Mouse (Mus musculus): ENCODE measurements around the gene Pik3cd. TPM values are rescaled to one million over a fixed set of nuclear protein-coding genes. Genes with fewer than 3 reads are reported as not detected.

Gene Pik3cd
- polyA plus RNA-seq, 1 experiment from 2014 or later, result 17.1 TPM

- Histone ChIP-seq H3K27me3 (no peaks in the 10 kb centered on the region), H3K9me3 (no peaks in the 10 kb centered on the region), H3K9ac (peak overlapping the region; percentile 63; the same call in 1 of the 2 replicates), H3K36me3 (peaks cover 16% of the 10 kb centered on the region), H3K4me2 (peak overlapping the region; percentile 99), H3K4me1 (replicated peaks) (peaks cover 71% of the 10 kb centered on the region), H3K27ac (peak overlapping the region; percentile 85), H3K4me3 (0 out of 2 replicates have a peak overlapping the region, but pooled peaks have one; percentile 12)
- ATAC-seq (ENCODE audit: low FRiP score), result no peak
- 79% methylated on average over 10 of the region's 10 CpGs for WGBS
These were observed 32.5 kb upstream of the Pik3cd start for GRCm38 (mm10) chr4:149734730-149735475.

DNA sequence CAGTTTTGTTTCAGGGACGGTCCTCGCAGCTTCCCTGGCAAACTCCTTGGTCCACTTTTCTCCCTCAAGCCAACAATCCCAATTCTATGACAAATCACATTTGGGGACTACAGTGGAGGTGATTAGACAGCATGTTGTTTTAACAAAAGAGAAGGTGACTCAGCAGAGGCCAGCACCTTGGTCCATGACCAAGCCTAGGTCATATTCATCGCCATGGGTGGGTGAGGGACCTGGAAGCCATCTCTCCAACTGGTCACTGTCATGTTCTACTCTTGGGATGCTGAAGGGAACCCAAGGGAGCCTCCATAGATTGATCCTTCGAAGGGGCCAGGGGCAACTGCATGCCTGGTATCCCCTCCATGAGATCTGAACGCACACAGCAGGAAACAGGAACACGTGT lies 31.9 kb upstream of the Pik3cd start:
- Histone ChIP-seq H3K4me2 (peak overlapping the region; percentile 99), H3K27ac (peak overlapping the region; percentile 85), H3K9me3 (no peaks in the 10 kb centered on the region), H3K9ac (peak overlapping the region; percentile 30), H3K4me1 (replicated peaks) (peaks cover 71% of the 10 kb centered on the region), H3K27me3 (no peaks in the 10 kb centered on the region), H3K36me3 (peaks cover 22% of the 10 kb centered on the region), H3K4me3 (0 out of 2 replicates have a peak overlapping the region, but pooled peaks have one; percentile 14)
- no peak for ATAC-seq (ENCODE audit: low FRiP score)
- 91% methylated on average over 6 of the region's 6 CpGs for WGBS

- H3K9ac ChIP-seq, result peak overlapping the region; percentile 30
- H3K9me3 ChIP-seq, result no peaks in the 10 kb centered on the region
- peak overlapping the region; percentile 14; the same call in 1 of the 2 replicates for H3K4me3 ChIP-seq
- H3K4me2 ChIP-seq, result peak overlapping the region; percentile 99
- peak overlapping the region; percentile 85 for H3K27ac ChIP-seq
- 25% methylated on average over 6 of the region's 6 CpGs for WGBS
- H3K36me3 ChIP-seq, result peaks cover 27% of the 10 kb centered on the region
- peaks cover 71% of the 10 kb centered on the region for H3K4me1 ChIP-seq (replicated peaks)
- no peaks in the 10 kb centered on the region for H3K27me3 ChIP-seq
- ATAC-seq (ENCODE audit: low FRiP score), result no peak
These were observed 31.4 kb upstream of the Pik3cd start for GRCm38 (mm10) chr4:149733748-149734147.

DNA sequence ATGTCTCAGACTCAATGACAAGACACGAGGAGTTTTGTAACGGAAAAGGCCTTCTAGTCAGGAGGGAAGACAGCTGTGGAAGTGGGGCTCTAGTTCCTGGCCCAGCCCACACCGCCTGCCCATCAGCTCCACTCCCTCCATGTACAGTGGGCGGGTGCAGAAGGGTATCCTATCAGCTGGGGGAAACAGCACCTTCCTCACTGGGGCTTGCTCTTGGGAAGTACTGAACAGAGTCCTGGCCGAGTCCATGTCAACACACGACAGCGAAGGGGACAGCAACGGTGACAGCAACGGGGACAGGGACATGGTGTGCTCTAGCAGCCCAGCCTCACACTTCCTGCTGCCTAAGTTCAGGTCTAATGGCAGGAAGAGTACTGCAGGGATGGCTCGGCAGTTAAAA lies 30.4 kb upstream of the Pik3cd start:
- peaks cover 35% of the 10 kb centered on the region for H3K36me3 ChIP-seq
- peak overlapping the region; percentile 85 for H3K27ac ChIP-seq
- peaks cover 67% of the 10 kb centered on the region for H3K4me1 ChIP-seq (replicated peaks)
- ATAC-seq (ENCODE audit: low FRiP score), result no peak
- WGBS, result 82% methylated on average over 10 of the region's 10 CpGs
- no peak overlapping the region for H3K4me3 ChIP-seq
- no peaks in the 10 kb centered on the region for H3K27me3 ChIP-seq
- no peaks in the 10 kb centered on the region for H3K9me3 ChIP-seq
- H3K9ac ChIP-seq, result 0 out of 2 replicates have a peak overlapping the region, but pooled peaks have one; percentile 30
- peak overlapping the region; percentile 99; the same call in 1 of the 2 replicates for H3K4me2 ChIP-seq

- Histone ChIP-seq H3K36me3 (peaks cover 40% of the 10 kb centered on the region), H3K27me3 (no peaks in the 10 kb centered on the region), H3K4me2 (no peak overlapping the region), H3K9me3 (no peaks in the 10 kb centered on the region), H3K4me3 (no peak overlapping the region), H3K27ac (peak overlapping the region; percentile 85), H3K9ac (0 out of 2 replicates have a peak overlapping the region, but pooled peaks have one; percentile 30), H3K4me1 (replicated peaks) (peaks cover 66% of the 10 kb centered on the region)
- 82% methylated on average over 3 of the region's 3 CpGs for WGBS
- no peak for ATAC-seq (ENCODE audit: low FRiP score)
These were observed 29.9 kb upstream of the Pik3cd start for GRCm38 (mm10) chr4:149732313-149732712.

GRCm38 (mm10) chr4:149730827-149731226 lies 28.5 kb upstream of the Pik3cd start:
- Histone ChIP-seq H3K36me3 (peaks cover 55% of the 10 kb centered on the region), H3K9ac (peak overlapping the region; percentile 19; the same call in 1 of the 2 replicates), H3K4me3 (no peak overlapping the region), H3K27me3 (no peaks in the 10 kb centered on the region), H3K9me3 (no peaks in the 10 kb centered on the region), H3K4me2 (no peak overlapping the region), H3K4me1 (replicated peaks) (peaks cover 54% of the 10 kb centered on the region), H3K27ac (no peak overlapping the region)
- 79% methylated on average over 7 of the region's 7 CpGs for WGBS
- ATAC-seq (ENCODE audit: low FRiP score), result no peak

- Histone ChIP-seq H3K36me3 (peaks cover 74% of the 10 kb centered on the region), H3K27me3 (no peaks in the 10 kb centered on the region), H3K4me2 (no peak overlapping the region), H3K4me3 (no peak overlapping the region), H3K9ac (no peak overlapping the region), H3K27ac (no peak overlapping the region), H3K9me3 (no peaks in the 10 kb centered on the region), H3K4me1 (replicated peaks) (peaks cover 51% of the 10 kb centered on the region)
- ATAC-seq (ENCODE audit: low FRiP score), result no peak
- 73% methylated on average over 8 of the region's 8 CpGs for whole genome bisulfite sequencing
These were observed 26.4 kb upstream of the Pik3cd start for GRCm38 (mm10) chr4:149728810-149729209.

- Histone ChIP-seq H3K4me3 (no peak overlapping the region), H3K36me3 (peaks cover 74% of the 10 kb centered on the region), H3K27me3 (no peaks in the 10 kb centered on the region), H3K4me1 (replicated peaks) (peaks cover 48% of the 10 kb centered on the region), H3K27ac (no peak overlapping the region), H3K9ac (no peak overlapping the region), H3K9me3 (no peaks in the 10 kb centered on the region), H3K4me2 (no peak overlapping the region)
- ATAC-seq (ENCODE audit: low FRiP score), result no peak
- 97% methylated on average over 5 of the region's 5 CpGs for WGBS
These were observed 25.3 kb upstream of the Pik3cd start for GRCm38 (mm10) chr4:149727636-149728035.

DNA sequence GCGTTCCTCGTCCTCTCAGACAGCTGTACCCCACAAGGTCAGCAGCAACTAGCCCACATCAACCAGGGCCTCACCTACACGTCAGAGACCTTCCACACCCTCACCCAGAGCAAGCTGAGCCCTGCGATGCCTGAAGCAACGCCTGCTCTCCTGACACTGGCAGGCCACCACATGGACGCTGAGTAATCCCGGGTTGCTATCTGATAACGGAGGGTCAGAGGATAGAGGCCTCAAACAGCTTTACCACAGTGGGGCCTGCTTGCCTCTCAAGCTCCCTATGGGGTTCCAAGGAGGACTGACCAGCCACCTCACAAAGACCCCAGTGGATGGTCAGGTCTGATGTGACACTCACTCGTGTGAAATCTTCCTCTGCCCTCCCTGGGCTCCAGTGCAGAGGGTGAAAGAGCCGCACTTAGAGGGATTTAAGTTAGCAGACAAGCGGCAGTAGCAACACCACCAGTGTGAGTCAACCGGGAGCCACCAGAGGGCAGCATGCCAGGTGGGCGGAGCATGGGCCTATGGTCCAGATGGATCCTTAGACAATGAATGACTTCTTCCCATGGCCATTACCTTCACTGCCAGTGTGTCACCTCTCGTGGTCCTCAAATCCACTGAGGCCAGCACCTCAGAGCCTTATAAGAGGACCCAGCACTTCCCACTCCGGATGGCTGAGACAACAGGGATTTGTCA lies 23.4 kb upstream of the Pik3cd start:
- 0 out of 2 replicates have a peak overlapping the region, but pooled peaks have one; percentile 8 for H3K9ac ChIP-seq
- H3K36me3 ChIP-seq, result peaks cover 80% of the 10 kb centered on the region

GRCm38 (mm10) chr4:149724916-149725470 lies 22.6 kb upstream of the Pik3cd start:
- no peak overlapping the region for H3K9ac ChIP-seq
- no peaks in the 10 kb centered on the region for H3K9me3 ChIP-seq
- ATAC-seq (ENCODE audit: low FRiP score), result no peak
- no peak overlapping the region for H3K4me2 ChIP-seq
- 93% methylated on average over 17 of the region's 17 CpGs for WGBS
- peaks cover 82% of the 10 kb centered on the region for H3K36me3 ChIP-seq
- H3K4me1 ChIP-seq (replicated peaks), result peaks cover 35% of the 10 kb centered on the region
- no peaks in the 10 kb centered on the region for H3K27me3 ChIP-seq
- H3K4me3 ChIP-seq, result no peak overlapping the region
- peak overlapping the region; percentile 27; the same call in 1 of the 2 replicates for H3K27ac ChIP-seq

More for the DNA sequence above, 23.4 kb upstream of the Pik3cd start:
- H3K27ac ChIP-seq, result peak overlapping the region; percentile 27; the same call in 1 of the 2 replicates
- no peaks in the 10 kb centered on the region for H3K27me3 ChIP-seq
- WGBS, result 73% methylated on average over 15 of the region's 15 CpGs
- no peaks in the 10 kb centered on the region for H3K9me3 ChIP-seq
- H3K4me3 ChIP-seq, result no peak overlapping the region
- ATAC-seq (ENCODE audit: low FRiP score), result no peak
- peaks cover 38% of the 10 kb centered on the region for H3K4me1 ChIP-seq (replicated peaks)
- no peak overlapping the region for H3K4me2 ChIP-seq

GRCm38 (mm10) chr4:149723855-149724731 lies 21.7 kb upstream of the Pik3cd start:
- WGBS, result 74% methylated on average over 17 of the region's 17 CpGs
- H3K36me3 ChIP-seq, result peaks cover 81% of the 10 kb centered on the region
- H3K4me3 ChIP-seq, result no peak overlapping the region
- no peaks in the 10 kb centered on the region for H3K27me3 ChIP-seq
- peak overlapping the region; percentile 64 for H3K27ac ChIP-seq
- ATAC-seq (ENCODE audit: low FRiP score), result peak; percentile 23; the same call in 1 of the 2 replicates
- no peak overlapping the region for H3K4me2 ChIP-seq
- peaks cover 35% of the 10 kb centered on the region for H3K4me1 ChIP-seq (replicated peaks)
- peak overlapping the region; percentile 49; the same call in 1 of the 2 replicates for H3K9ac ChIP-seq
- no peaks in the 10 kb centered on the region for H3K9me3 ChIP-seq
